Mouse (Mus musculus) layer of hippocampus, postnatal 14 days (tissue): ENCODE measurements around the gene 1700001J03Rik. TPM values are rescaled to one million over a fixed set of nuclear protein-coding genes. Genes with fewer than 3 reads are reported as not detected.
A peak's percentile ranks its signal among the peaks of the same experiment; 100 is the strongest.
"Not testable (repeated sequence)": the region's sequence is repeated elsewhere in the genome, so short reads cannot be mapped to it uniquely, and the experiment has no call there.

Source experiments
- DNase-seq, 2 experiments: peaks; one replicate each; pipeline ENCODE4 v3.0.0; 2021 to 2022; ENCODE audit warnings: low spot score in 2 of 2, mixed read lengths in 1 of 2
- total RNA-seq, 2 experiments: library from RNA; stranded (reverse); gene quantifications; 2 replicates each; pipeline ENCODE4 v1.2.3; 2021

The 1700001J03Rik gene
- total RNA-seq, 2 experiments from 2014 or later = 0.69 to 0.97 TPM

- DNase-seq = no peak
Observed at GRCm38 (mm10) chr5:146188712-146189111, 3.6 kb upstream of the 1700001J03Rik start.

GRCm38 (mm10) chr5:146188144-146188543 lies 3.0 kb upstream of the 1700001J03Rik start:
- DNase-seq = no peak

GRCm38 (mm10) chr5:146187441-146187840 lies 2.3 kb upstream of the 1700001J03Rik start:
- DNase-seq = peak; percentile 47 to 63

GRCm38 (mm10) chr5:146172744-146173143 lies 12.4 kb downstream of the 1700001J03Rik start:
- not testable (repeated sequence) for DNase-seq

GRCm38 (mm10) chr5:146170621-146171020 lies 14.5 kb downstream of the 1700001J03Rik start, which contains the start of gene Gm6309:
TSS of gene Gm6309 (minus strand) at chr5:146170721.
- DNase-seq = not testable (repeated sequence)

- DNase-seq = not testable (repeated sequence)
Observed at GRCm38 (mm10) chr5:146160439-146160838, 24.7 kb downstream of the 1700001J03Rik start, which contains the start of gene Gm5565. TSS of gene Gm5565 (minus strand) at chr5:146160539.

- DNase-seq = not testable (repeated sequence)
Observed at GRCm38 (mm10) chr5:146158326-146158725, 26.8 kb downstream of the 1700001J03Rik start.

- no peak for DNase-seq
Observed at GRCm38 (mm10) chr5:146150454-146150853, 34.6 kb downstream of the 1700001J03Rik start.

GRCm38 (mm10) chr5:146147903-146148302 lies 37.2 kb downstream of the 1700001J03Rik start:
- DNase-seq = no peak

Other genes with a start within 250 kb of the 1700001J03Rik start
- not detected for gene Cyp3a25, start 175.7 kb downstream of the 1700001J03Rik start, total RNA-seq
- gene Cyp3a59, start 106.0 kb downstream of the 1700001J03Rik start, total RNA-seq = not detected
- gene Gm5565, start 24.8 kb downstream of the 1700001J03Rik start, total RNA-seq = not detected
- not detected for gene Gm6309, start 14.6 kb downstream of the 1700001J03Rik start, total RNA-seq
- 10 to 100 TPM; 52.8 to 52.9 TPM for gene Rnf6, start 36.3 kb upstream of the 1700001J03Rik start, total RNA-seq
- 10 to 100 TPM; 42.0 to 47.0 TPM for gene Cdk8, start 45.9 kb upstream of the 1700001J03Rik start, total RNA-seq
- 10 to 100 TPM; 92.7 to 98.3 TPM for gene Wasf3, start 199.7 kb upstream of the 1700001J03Rik start, total RNA-seq